8 mouse cellular contexts compared by ENCODE assay signal in genomic region chr10:5824779-5825178, GRCm38 (mm10). TPM values are rescaled to one million over a fixed set of nuclear protein-coding genes. Genes with fewer than 3 reads are reported as not detected.
A peak's percentile ranks its signal among the peaks of the same experiment; 100 is the strongest.
DNase-seq lines count a peak whose midpoint lies in the region; ATAC-seq and TF ChIP-seq lines count a peak whose summit lies in the region.

No protein-coding gene starts in this region.

- peak overlapping the region; percentile 14 for H3ac ChIP-seq in C2C12 (ENCODE audit: control insufficient read depth, insufficient read length, low read depth)

- H3K27me3 ChIP-seq in C2C12 (ENCODE audit: control insufficient read depth, insufficient read depth, insufficient read length) (peaks cover 3% of the 10 kb centered on the region), G1E (ENCODE audit: insufficient read depth, low read length) (peaks cover 14% of the 10 kb centered on the region; the same call in 1 of the 2 replicates)
- H3K27me3 ChIP-seq in kidney, adult 2 months (replicated peaks; ENCODE audit: control insufficient read depth, insufficient read depth, low read length) = no peaks in the 10 kb centered on the region
- no peaks in the 10 kb centered on the region for H3K27me3 ChIP-seq in liver, postnatal 0 days (ENCODE audit: insufficient read depth, low read length)
- no peaks in the 10 kb centered on the region for H3K27me3 ChIP-seq in neural tube, embryonic 12.5 days (replicated peaks)

- peak overlapping the region; percentile 87 for H3K4me2 ChIP-seq in liver, postnatal 0 days (ENCODE audit: low read depth, low read length)
- H3K4me2 ChIP-seq in neural tube, embryonic 12.5 days (replicated peaks) = peak overlapping the region; percentile 75

- WGBS in kidney, adult 2 months = 2% methylated on average over 3 of the region's 3 CpGs
- WGBS in liver, postnatal 0 days (ENCODE audit: insufficient replicate concordance) = under 1% methylated on average over 3 of the region's 3 CpGs
- WGBS in neural tube, embryonic 12.5 days = 2% methylated on average over 3 of the region's 3 CpGs

- TF ChIP-seq CTCF in C2C12 (IDR thresholded peaks at IDR 0.05; ENCODE audit: control insufficient read depth, insufficient read depth, insufficient read length) (no peak), G1E (IDR thresholded peaks at IDR 0.05; ENCODE audit: low read depth, low read length) (0 out of 2 replicates have a peak, but pooled peaks have one; percentile 5)
- TF ChIP-seq CTCF in kidney, adult 2 months (conservative IDR thresholded peaks at IDR 0.05; ENCODE audit: insufficient read depth, insufficient read length, low read depth, low read length) = 0 out of 2 replicates have a peak, but pooled peaks have one; percentile 8
- peak; percentile 79 for TF ChIP-seq CTCF in liver, postnatal 0 days (IDR thresholded peaks at IDR 0.05; ENCODE audit: low read depth)

- H3K4me3 ChIP-seq in C2C12 (ENCODE audit: insufficient read depth, poor library complexity, severe bottlenecking) (peak overlapping the region; percentile 28), G1E (ENCODE audit: low read depth, low read length) (peak overlapping the region; percentile 82)
- H3K4me3 ChIP-seq in kidney, adult 2 months (ENCODE audit: insufficient read depth, low read depth, low read length) = peak overlapping the region; percentile 49
- peak overlapping the region; percentile 78 for H3K4me3 ChIP-seq in liver, postnatal 0 days (ENCODE audit: low read depth, low read length)
- H3K4me3 ChIP-seq in neural tube, embryonic 12.5 days = peak overlapping the region; percentile 88

- TF ChIP-seq POLR2A in kidney, adult 2 months (IDR thresholded peaks at IDR 0.05; ENCODE audit: low read depth, low read length) = no peak

- TF ChIP-seq EP300 in liver, postnatal 0 days (IDR thresholded peaks at IDR 0.05; ENCODE audit: low read depth) = no peak

- 0 out of 2 replicates have a peak, but pooled peaks have one; percentile 5 for ATAC-seq in G1E (ENCODE audit: extremely low read depth, insufficient number of reproducible peaks, low FRiP score, poor library complexity, severe bottlenecking)
- peak; percentile 38 for ATAC-seq in granulocyte monocyte progenitor cell, adult 5-6 weeks (replicated peaks; ENCODE audit: poor library complexity, severe bottlenecking)
- ATAC-seq in liver, postnatal 0 days = no peak
- peak; percentile 6; the same call in 1 of the 2 replicates for ATAC-seq in neural tube, embryonic 12.5 days (ENCODE audit: low FRiP score, low read depth)

- H3K79me3 ChIP-seq in C2C12 (ENCODE audit: low read depth) = peaks cover 25% of the 10 kb centered on the region

- peaks cover 36% of the 10 kb centered on the region for H3K79me2 ChIP-seq in C2C12 (ENCODE audit: control insufficient read depth, insufficient read depth)

- peak overlapping the region; percentile 52 for H3K9ac ChIP-seq in liver, postnatal 0 days (replicated peaks)
- 0 out of 2 replicates have a peak overlapping the region, but pooled peaks have one; percentile 14 for H3K9ac ChIP-seq in neural tube, embryonic 12.5 days

- H3K4me1 ChIP-seq in G1E (ENCODE audit: insufficient read depth, low read depth, low read length) = peaks cover 31% of the 10 kb centered on the region
- H3K4me1 ChIP-seq in kidney, adult 2 months (ENCODE audit: control insufficient read depth, insufficient read depth, low read length) = peaks cover 9% of the 10 kb centered on the region; the same call in 1 of the 2 replicates
- peaks cover 16% of the 10 kb centered on the region for H3K4me1 ChIP-seq in liver, postnatal 0 days (ENCODE audit: insufficient read depth)
- H3K4me1 ChIP-seq in neural tube, embryonic 12.5 days = peaks cover 14% of the 10 kb centered on the region

- peaks cover 15% of the 10 kb centered on the region for H3K36me3 ChIP-seq in C2C12 (ENCODE audit: control insufficient read depth, insufficient read depth)
- peaks cover 24% of the 10 kb centered on the region for H3K36me3 ChIP-seq in G1E (replicated peaks)
- no peaks in the 10 kb centered on the region for H3K36me3 ChIP-seq in kidney, adult 2 months (ENCODE audit: control insufficient read depth, insufficient read depth, low read length)
- peaks cover 11% of the 10 kb centered on the region for H3K36me3 ChIP-seq in liver, postnatal 0 days (replicated peaks; ENCODE audit: insufficient read depth, low read length)
- peaks cover 5% of the 10 kb centered on the region for H3K36me3 ChIP-seq in neural tube, embryonic 12.5 days

- H3K9me3 ChIP-seq in G1E (replicated peaks) = no peaks in the 10 kb centered on the region
- no peaks in the 10 kb centered on the region for H3K9me3 ChIP-seq in liver, postnatal 0 days (ENCODE audit: low read length)
- no peaks in the 10 kb centered on the region for H3K9me3 ChIP-seq in neural tube, embryonic 12.5 days

- peak overlapping the region; percentile 90 for H3K27ac ChIP-seq in kidney, adult 2 months (ENCODE audit: insufficient read depth, low read depth, low read length)
- peak overlapping the region; percentile 88 for H3K27ac ChIP-seq in liver, postnatal 0 days (ENCODE audit: low read depth)
- no peak overlapping the region for H3K27ac ChIP-seq in neural tube, embryonic 12.5 days

- DNase-seq in G1E (ENCODE audit: low spot score) = peak; percentile 18
- peak; percentile 58 to 70 for DNase-seq in cerebellum, postnatal 14 days
- DNase-seq in kidney, adult 2 months = peak; percentile 84
- DNase-seq in liver, postnatal 0 days = peak; percentile 34
- DNase-seq in urinary bladder, postnatal 10 days (ENCODE audit: low spot score) = no peak

TF ChIP-seq in C2C12, 6 proteins besides CTCF, POLR2A, EP300 and RAD21:
- no peak for TF ChIP-seq MYOD1 (IDR thresholded peaks at IDR 0.05; ENCODE audit: control insufficient read depth, insufficient read length, low read depth)
- TF ChIP-seq CEBPB (IDR thresholded peaks at IDR 0.05; ENCODE audit: low read depth) = no peak

RNA-seq across cellular contexts. Expression of gene Mtrf1l, which starts 1.1 kb away (rescaled TPM):
- 2.9 TPM for polyA plus RNA-seq in C2C12 (2012; fragmentation: generic; extraction: Trizol)
- total RNA-seq in G1E (2014; fragmentation: Nextera tagmentation) = 13.7 and 14.4 TPM in 2 replicates
- total RNA-seq in G1E (2017) = 32.1 and 34.0 TPM in 2 replicates
- 4.8 and 5.9 TPM in 2 replicates for polyA plus RNA-seq in G1E (2012)
- 8.7 and 18.6 TPM in 2 replicates for total RNA-seq in granulocyte monocyte progenitor cell, adult 5-6 weeks (2014; fragmentation: Nextera tagmentation)
- 33.5 and 34.2 TPM in 2 replicates for total RNA-seq in granulocyte monocyte progenitor cell, adult 5-6 weeks (2017)
- polyA plus RNA-seq in kidney, adult 2 months (2012; rRNA removed) = 1.7 and 2.4 TPM in 2 replicates
- polyA plus RNA-seq in liver, postnatal 0 days (2015; fragmentation: Nextera tagmentation; extraction: Ambion mirVana) = 6.3 and 6.7 TPM in 2 replicates
- 13.0 and 15.7 TPM in 2 replicates for polyA plus RNA-seq in neural tube, embryonic 12.5 days (2016; fragmentation: Nextera tagmentation; extraction: Ambion mirVana)

RNA-seq across cellular contexts. Expression of gene Fbxo5, which starts 19.4 kb away (rescaled TPM):
- polyA plus RNA-seq in C2C12 (2012; fragmentation: generic; extraction: Trizol) = 19.9 TPM
- 122 and 159 TPM in 2 replicates for total RNA-seq in G1E (2014; fragmentation: Nextera tagmentation)
- 78.8 and 83.1 TPM in 2 replicates for total RNA-seq in G1E (2017)
- 5.8 and 11.0 TPM in 2 replicates for polyA plus RNA-seq in G1E (2012)
- 29.8 and 59.8 TPM in 2 replicates for total RNA-seq in granulocyte monocyte progenitor cell, adult 5-6 weeks (2014; fragmentation: Nextera tagmentation)
- total RNA-seq in granulocyte monocyte progenitor cell, adult 5-6 weeks (2017) = 49.0 and 57.4 TPM in 2 replicates
- 0.64 and 1.1 TPM in 2 replicates for polyA plus RNA-seq in kidney, adult 2 months (2012; rRNA removed)
- polyA plus RNA-seq in liver, postnatal 0 days (2015; fragmentation: Nextera tagmentation; extraction: Ambion mirVana) = 41.1 and 42.8 TPM in 2 replicates
- polyA plus RNA-seq in neural tube, embryonic 12.5 days (2016; fragmentation: Nextera tagmentation; extraction: Ambion mirVana) = 45.4 and 50.4 TPM in 2 replicates

Comparison
In these comparisons a context has a peak if more than half of its experiments do, and no peak if none do; other contexts are left out.
1. H3K4me3 ChIP-seq: peak in every context shown above with its lines; median percentile 88 in neural tube, embryonic 12.5 days; 82 in G1E; 78 in liver, postnatal 0 days; 49 in kidney, adult 2 months; 28 in C2C12.